Mouse (Mus musculus): ENCODE measurements at regions not wholly inside any gene's neighbourhood (a gene's known extent, or its start where the extent isn't known, plus 50 kb on each side); places are given as distances from the start of the nearest gene placed in this dataset.

DNA sequence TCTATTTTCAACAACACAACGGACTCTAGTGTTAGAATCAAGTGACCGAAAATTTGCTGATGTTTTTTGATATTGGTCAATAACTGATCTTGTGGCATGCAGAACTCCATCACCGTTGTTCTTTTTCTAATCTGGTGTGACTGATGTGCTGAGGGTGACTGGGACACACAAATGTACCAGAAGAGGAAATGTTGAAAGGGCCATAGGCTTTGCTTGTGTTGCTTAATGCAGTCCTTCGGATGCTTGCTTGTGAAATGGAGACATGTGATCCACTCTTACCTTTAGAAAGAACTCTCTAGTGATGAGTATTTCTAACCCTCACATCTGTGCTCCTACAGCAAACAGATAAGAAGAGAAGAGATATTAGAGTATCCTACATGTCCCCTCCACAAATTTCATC lies 145.9 kb upstream of the Thbs1 start:
- no peak for DNase-seq (ENCODE audit: low read depth, low spot score)

- no peak for DNase-seq (ENCODE audit: low read depth, low spot score)
These were observed 142.9 kb upstream of the Thbs1 start for GRCm38 (mm10) chr2:117968731-117969130.

- no peak for DNase-seq (ENCODE audit: low read depth, low spot score)
These were observed 141.0 kb upstream of the Thbs1 start for GRCm38 (mm10) chr2:117970631-117971030.

GRCm38 (mm10) chr2:117977033-117977432 lies 134.6 kb upstream of the Thbs1 start:
- DNase-seq (ENCODE audit: low read depth, low spot score): no peak

- DNase-seq (ENCODE audit: low read depth, low spot score): no peak
These were observed 130.8 kb upstream of the Thbs1 start for GRCm38 (mm10) chr2:117980856-117981255.

GRCm38 (mm10) chr2:117984569-117984968 lies 127.1 kb upstream of the Thbs1 start:
- no peak for DNase-seq (ENCODE audit: low read depth, low spot score)

GRCm38 (mm10) chr2:117987426-117988215 lies 124.1 kb upstream of the Thbs1 start:
- DNase-seq (ENCODE audit: low read depth, low spot score): no peak

- DNase-seq (ENCODE audit: low read depth, low spot score): no peak
These were observed 123.1 kb upstream of the Thbs1 start for GRCm38 (mm10) chr2:117988396-117989173.

DNA sequence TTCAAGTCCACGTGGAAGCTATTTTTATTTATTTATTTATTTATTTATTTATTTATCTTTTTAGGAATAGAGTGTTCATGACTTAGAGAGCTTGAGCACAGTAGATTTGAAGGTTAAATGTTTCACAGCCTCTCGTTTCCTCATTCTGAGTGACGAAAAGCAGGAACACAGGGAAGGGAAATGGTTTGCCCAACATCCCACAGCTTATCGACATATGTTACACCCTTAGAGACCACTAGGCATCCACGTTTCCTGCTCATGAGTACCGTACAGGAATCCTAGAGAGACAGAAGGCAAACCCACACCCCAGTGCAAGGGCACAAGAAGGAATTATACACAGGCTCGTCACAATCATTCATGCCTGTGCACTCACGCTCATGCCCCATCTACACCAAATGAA lies 122.5 kb upstream of the Thbs1 start:
- DNase-seq (ENCODE audit: low read depth, low spot score): no peak

DNA sequence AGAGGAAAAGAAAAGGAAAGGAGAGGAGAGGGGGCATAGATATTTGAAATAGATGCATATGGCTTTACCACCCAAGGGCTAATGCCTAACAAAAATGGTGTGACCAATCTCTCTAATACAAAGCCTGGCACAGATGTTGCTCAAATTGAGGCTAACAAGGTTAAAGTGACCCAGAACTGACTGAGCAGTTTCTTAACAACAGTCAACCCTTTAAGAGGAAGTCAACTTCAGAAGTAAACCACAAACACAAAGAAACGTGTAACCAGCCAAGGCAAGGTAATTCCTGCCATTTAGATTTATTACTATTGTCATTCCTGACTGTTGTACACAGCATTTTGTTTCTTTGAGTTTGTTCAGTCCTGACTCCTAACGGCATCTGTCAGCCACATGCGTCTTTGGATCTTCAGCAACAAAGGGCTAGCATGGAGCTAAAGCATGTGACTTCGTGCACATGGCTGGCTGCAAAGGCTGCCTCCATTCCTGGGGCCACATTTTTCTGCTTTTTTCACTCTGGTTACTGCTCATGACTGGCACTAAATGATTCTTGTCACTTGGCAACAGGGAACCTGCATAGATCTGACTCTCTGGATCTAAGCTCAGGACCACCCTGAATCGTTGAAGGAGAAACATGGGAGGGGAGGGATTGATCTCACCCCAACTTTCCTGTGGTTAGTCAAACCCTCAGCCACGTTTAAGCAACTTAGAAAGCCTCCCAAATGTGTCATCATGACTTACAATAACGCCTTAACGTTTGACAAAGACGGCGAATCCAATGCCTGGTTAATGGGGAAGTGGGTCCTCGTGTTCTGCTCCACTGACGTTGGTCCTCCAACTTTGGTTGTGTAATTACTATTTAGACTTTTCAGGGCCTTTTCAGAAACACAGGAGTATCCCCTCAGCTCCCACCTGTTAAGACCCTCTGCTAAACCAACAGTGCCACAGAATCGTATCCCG lies 115.3 kb upstream of the Thbs1 start:
- DNase-seq (ENCODE audit: low read depth, low spot score): no peak

GRCm38 (mm10) chr2:117999641-118000040 lies 112.0 kb upstream of the Thbs1 start:
- DNase-seq (ENCODE audit: low read depth, low spot score): no peak

GRCm38 (mm10) chr2:118004191-118004590 lies 107.5 kb upstream of the Thbs1 start:
- no peak for DNase-seq (ENCODE audit: low read depth, low spot score)

DNA sequence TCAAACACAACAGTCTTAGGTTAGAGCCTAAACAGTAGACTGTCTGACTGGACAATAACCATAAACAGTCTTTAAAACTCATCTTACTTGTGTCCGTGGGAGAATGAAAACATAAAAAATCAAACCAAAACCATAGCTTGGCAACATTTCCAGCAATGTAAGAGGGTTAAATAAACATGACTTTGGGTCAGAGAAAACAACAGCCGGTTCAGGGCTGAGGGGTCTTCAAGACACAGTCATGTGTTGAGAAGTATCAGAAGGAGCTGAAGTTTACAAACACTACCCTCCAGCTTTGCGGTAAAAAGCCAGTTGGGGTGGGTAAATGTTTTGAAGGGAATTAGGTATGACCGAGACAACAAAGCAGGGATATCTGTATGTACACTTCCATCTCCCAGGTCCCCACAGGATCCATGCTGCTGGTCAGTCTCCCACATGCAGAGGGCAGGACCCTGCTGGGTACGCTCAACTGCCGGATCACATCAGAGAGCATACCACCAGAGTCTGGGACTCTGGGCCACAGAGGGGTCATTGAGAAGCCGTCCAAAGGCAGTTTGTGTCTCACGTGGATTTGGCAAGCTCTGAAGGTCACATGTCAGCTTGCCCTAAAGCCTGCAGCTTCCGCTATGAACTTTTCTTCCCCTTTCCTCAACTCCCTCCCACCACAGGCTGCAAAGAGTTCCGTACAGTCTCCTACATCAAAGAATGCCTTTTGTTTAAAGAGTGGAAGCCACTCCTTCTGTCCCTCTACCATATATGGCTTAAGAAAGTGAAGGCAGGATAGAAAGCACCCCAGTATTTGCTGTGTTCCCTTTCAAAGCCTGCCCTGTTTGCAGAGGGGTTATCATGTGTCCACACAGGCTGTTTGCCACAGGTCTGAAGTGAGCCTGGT lies 103.9 kb upstream of the Thbs1 start:
- peak; percentile 54 for DNase-seq (ENCODE audit: low read depth, low spot score)

- DNase-seq (ENCODE audit: low read depth, low spot score): no peak
These were observed 100.0 kb upstream of the Thbs1 start for GRCm38 (mm10) chr2:118011679-118012078.

DNA sequence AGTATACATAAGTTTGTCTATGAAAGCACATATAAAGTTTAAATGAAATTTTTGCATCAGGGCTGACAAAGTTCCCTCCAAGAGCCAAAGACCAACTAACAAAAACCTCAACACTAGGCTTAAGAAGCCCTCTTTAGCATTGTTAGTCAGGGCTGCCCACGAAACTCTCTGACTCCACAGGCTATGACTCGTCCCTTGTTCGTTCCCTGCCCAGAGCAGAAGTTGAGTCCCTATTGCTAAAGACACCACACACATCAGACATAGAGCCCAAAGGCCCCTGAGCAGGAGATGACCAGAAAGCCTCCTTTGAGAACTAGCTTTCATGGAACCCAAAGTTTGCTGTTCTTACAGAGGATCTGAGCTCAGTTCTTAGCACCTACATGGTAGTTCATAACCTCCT lies 99.5 kb upstream of the Thbs1 start:
- DNase-seq (ENCODE audit: low read depth, low spot score): no peak

DNA sequence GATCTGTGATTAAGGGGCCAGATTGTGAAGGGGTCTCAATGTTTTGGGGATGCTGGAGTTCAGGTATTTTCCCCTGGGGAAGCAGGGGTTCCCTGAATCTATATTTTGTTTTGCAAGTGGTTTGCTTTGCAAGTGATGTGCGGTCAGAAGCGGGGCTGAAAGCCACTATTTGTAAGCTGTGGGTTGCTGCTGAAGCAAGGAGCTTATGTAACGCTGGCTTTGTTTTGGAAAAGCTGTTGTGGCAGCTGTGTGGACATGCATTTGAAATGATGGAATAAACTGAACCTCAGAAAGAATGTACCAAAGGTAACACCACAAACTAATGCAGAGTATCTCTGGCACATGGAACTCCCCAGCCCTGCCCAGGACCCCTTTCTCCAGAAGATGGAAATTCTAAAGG lies 98.5 kb upstream of the Thbs1 start:
- DNase-seq (ENCODE audit: low read depth, low spot score): no peak

DNA sequence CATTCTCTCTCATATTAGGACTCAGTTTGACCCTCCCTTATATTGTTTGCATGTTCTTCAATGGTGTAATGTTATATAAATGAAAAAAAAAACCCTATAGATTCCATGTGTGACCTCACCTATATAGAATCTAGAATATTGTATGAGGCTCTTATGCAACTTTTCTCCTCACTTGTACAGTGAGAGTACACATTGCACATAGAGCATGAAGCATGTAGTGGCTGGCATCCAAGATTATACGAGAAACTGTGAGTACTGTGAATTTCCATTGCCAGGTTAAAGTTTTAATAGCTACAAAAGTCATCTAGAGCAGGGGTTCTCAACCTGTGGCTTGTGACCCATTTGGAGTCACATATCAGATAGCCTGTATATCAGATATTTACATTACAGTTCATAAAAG lies 96.5 kb upstream of the Thbs1 start:
- no peak for DNase-seq (ENCODE audit: low read depth, low spot score)

DNA sequence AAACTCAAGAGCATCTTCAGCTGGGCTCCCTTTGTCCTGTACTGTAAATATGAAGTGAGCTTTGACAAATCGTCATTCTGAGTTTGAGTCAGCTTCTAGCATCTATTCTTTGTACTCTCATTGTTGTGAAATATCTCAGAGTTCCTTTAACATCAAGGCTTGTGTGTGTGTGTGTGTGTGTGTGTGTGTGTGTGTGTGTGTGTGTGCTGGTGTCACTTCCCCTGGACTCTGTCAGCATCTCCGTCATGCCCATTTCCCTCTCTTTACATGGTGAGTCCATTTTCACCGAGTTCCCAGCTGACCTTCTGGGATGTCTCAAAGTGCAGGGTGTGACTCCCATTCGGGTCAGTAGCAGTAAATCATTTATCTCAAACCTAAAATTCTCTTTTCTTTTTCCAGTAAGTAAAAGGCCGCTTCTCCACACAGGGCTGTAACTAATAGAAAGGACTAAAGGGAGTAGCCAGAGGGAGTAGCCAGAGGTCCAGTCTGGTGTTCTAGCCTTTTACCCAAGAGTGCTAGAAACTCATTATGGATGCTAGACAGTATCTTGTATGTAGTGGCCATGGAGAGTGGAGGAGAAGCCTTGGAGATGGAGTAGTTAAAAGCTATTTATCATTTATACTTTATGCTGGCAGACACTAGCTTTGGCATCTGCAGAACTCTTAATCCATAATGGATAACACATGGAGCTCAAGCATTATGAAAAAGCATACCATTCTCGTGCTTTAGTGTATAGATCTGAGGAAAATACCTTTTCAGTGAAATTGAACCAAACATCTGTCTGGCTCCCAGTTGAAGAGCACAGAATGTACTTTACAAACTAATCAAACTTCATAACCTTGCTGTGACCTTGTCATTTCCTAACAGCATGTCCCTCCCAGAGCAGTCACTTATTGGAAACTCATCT lies 85.6 kb upstream of the Thbs1 start:
- DNase-seq (ENCODE audit: low read depth, low spot score): no peak

DNA sequence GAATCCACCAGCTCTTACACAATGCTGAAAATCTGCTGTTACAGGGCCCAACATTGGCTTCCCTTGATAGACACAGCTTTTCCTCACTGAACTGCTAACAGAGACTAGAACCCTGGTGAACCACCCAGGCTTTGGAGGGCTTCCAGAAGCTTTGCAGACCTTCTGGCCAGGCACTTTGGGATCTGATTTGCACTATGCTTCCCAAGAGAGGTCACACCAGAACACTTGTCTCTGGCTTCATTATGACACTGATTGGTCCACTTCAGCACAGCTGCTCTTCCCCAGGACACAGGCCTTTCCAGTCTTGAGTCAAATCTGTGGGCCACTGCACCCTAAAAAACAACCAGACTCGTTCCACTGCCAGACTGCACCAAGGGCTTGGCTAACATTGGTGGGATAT lies 82.8 kb upstream of the Thbs1 start:
- peak; percentile 74 for DNase-seq (ENCODE audit: low read depth, low spot score)

Measured in skeletal muscle tissue, adult 2 months (tissue).